In genomic region chr4:123283675-123284064, GRCm38 (mm10) we compare ENCODE assay signal across 9 mouse cellular contexts. TPM values are rescaled to one million over a fixed set of nuclear protein-coding genes. Genes with fewer than 3 reads are reported as not detected.
DNase-seq lines count a peak whose midpoint lies in the region; ATAC-seq and TF ChIP-seq lines count a peak whose summit lies in the region.
"Not testable (repeated sequence)": the region's sequence is repeated elsewhere in the genome, so short reads cannot be mapped to it uniquely, and the experiment has no call there.
"Had no signal": no experiment of that assay in that cellular context is flagged by ENCODE, and none has a peak within 500 bp of the region (broad histone marks: within the 10 kb centered on the region; RNA-seq: fewer than 3 reads in every experiment).

No protein-coding gene starts in this region.

- DNase-seq in adrenal gland, postnatal 10 days, result peak; percentile 51
- DNase-seq in liver, embryonic 13.5 days, result not testable (repeated sequence)

- not testable (repeated sequence) for H3K27ac ChIP-seq in embryonic facial prominence, embryonic 15.5 days (replicated peaks); midbrain, embryonic 15.5 days; stomach, embryonic 15.5 days
- H3K27ac ChIP-seq in heart, embryonic 11.5 days (ENCODE audit: low read depth, low read length), result peak overlapping the region; percentile 79
- H3K27ac ChIP-seq in intestine, postnatal 0 days (ENCODE audit: low read depth, low read length), result peak overlapping the region; percentile 60; the same call in 1 of the 2 replicates
- H3K27ac ChIP-seq in liver, embryonic 13.5 days, result peak overlapping the region; percentile 96

- WGBS in embryonic facial prominence, embryonic 15.5 days, result under 1% methylated on average over 15 of the region's 15 CpGs
- under 1% methylated on average over 14 of the region's 15 CpGs for WGBS in heart, embryonic 11.5 days (ENCODE audit: insufficient replicate concordance)
- WGBS in intestine, postnatal 0 days, result 2% methylated on average over 13 of the region's 15 CpGs
- under 1% methylated on average over 14 of the region's 15 CpGs for WGBS in liver, embryonic 13.5 days (ENCODE audit: insufficient replicate concordance)
- WGBS in midbrain, embryonic 15.5 days, result 1% methylated on average over 13 of the region's 15 CpGs
- WGBS in stomach, embryonic 15.5 days, result under 1% methylated on average over 13 of the region's 15 CpGs

- H3K27me3 ChIP-seq in C2C12 (ENCODE audit: control insufficient read depth, insufficient read depth, insufficient read length); embryonic facial prominence, embryonic 15.5 days; heart, embryonic 11.5 days (ENCODE audit: control insufficient read depth, insufficient read depth, low read length); intestine, postnatal 0 days (replicated peaks; ENCODE audit: control insufficient read depth, insufficient read depth, low read length); liver, embryonic 13.5 days; midbrain, embryonic 15.5 days (replicated peaks); stomach, embryonic 15.5 days (replicated peaks): not testable (repeated sequence)

- peaks cover 46% of the 10 kb centered on the region for H3K36me3 ChIP-seq in C2C12 (ENCODE audit: control insufficient read depth, insufficient read depth)
- peaks cover 19% of the 10 kb centered on the region for H3K36me3 ChIP-seq in embryonic facial prominence, embryonic 15.5 days
- H3K36me3 ChIP-seq in heart, embryonic 11.5 days (ENCODE audit: control insufficient read depth, insufficient read depth, low read length), result peaks cover 19% of the 10 kb centered on the region
- H3K36me3 ChIP-seq in intestine, postnatal 0 days (ENCODE audit: control insufficient read depth, insufficient read depth), result peaks cover 16% of the 10 kb centered on the region
- H3K36me3 ChIP-seq in liver, embryonic 13.5 days, result peaks cover 51% of the 10 kb centered on the region
- not testable (repeated sequence) for H3K36me3 ChIP-seq in midbrain, embryonic 15.5 days (replicated peaks)
- H3K36me3 ChIP-seq in stomach, embryonic 15.5 days, result peaks cover 18% of the 10 kb centered on the region

- not testable (repeated sequence) for TF ChIP-seq CTCF in C2C12 (IDR thresholded peaks at IDR 0.05; ENCODE audit: control insufficient read depth, insufficient read depth, insufficient read length); intestine, postnatal 0 days (IDR thresholded peaks at IDR 0.05; ENCODE audit: low read depth)

- H3K9me3 ChIP-seq in embryonic facial prominence, embryonic 15.5 days (replicated peaks); heart, embryonic 11.5 days (replicated peaks; ENCODE audit: control insufficient read depth, low read length); intestine, postnatal 0 days (ENCODE audit: control insufficient read depth); liver, embryonic 13.5 days (replicated peaks); midbrain, embryonic 15.5 days; stomach, embryonic 15.5 days: not testable (repeated sequence)

- peak overlapping the region; percentile 49 for H3K4me3 ChIP-seq in C2C12 (ENCODE audit: insufficient read depth, poor library complexity, severe bottlenecking)
- H3K4me3 ChIP-seq in embryonic facial prominence, embryonic 15.5 days (replicated peaks), result peak overlapping the region; percentile 60
- peak overlapping the region; percentile 78 for H3K4me3 ChIP-seq in heart, embryonic 11.5 days (ENCODE audit: low read depth, low read length)
- H3K4me3 ChIP-seq in intestine, postnatal 0 days (ENCODE audit: low read depth, low read length), result peak overlapping the region; percentile 47
- H3K4me3 ChIP-seq in liver, embryonic 13.5 days (replicated peaks), result peak overlapping the region; percentile 94
- H3K4me3 ChIP-seq in midbrain, embryonic 15.5 days, result peak overlapping the region; percentile 72
- H3K4me3 ChIP-seq in stomach, embryonic 15.5 days (replicated peaks), result peak overlapping the region; percentile 54

- peak overlapping the region; percentile 19 for H3K9ac ChIP-seq in embryonic facial prominence, embryonic 15.5 days
- peak overlapping the region; percentile 82 for H3K9ac ChIP-seq in heart, embryonic 11.5 days (ENCODE audit: low read depth, low read length)
- peak overlapping the region; percentile 40 for H3K9ac ChIP-seq in intestine, postnatal 0 days (ENCODE audit: low read depth, low read length)
- H3K9ac ChIP-seq in liver, embryonic 13.5 days, result peak overlapping the region; percentile 93
- peak overlapping the region; percentile 43 for H3K9ac ChIP-seq in midbrain, embryonic 15.5 days
- H3K9ac ChIP-seq in stomach, embryonic 15.5 days, result 0 out of 2 replicates have a peak overlapping the region, but pooled peaks have one; percentile 39

- not testable (repeated sequence) for ATAC-seq in embryonic facial prominence, embryonic 15.5 days (ENCODE audit: insufficient number of reproducible peaks, low FRiP score, low TSS enrichment, low read depth); heart, embryonic 11.5 days (replicated peaks; ENCODE audit: insufficient number of reproducible peaks, low FRiP score, low TSS enrichment); liver, embryonic 13.5 days (ENCODE audit: low read depth); stomach, embryonic 15.5 days (ENCODE audit: insufficient read depth, low FRiP score, low read depth)
- ATAC-seq in intestine, postnatal 0 days, result peak; percentile 13; the same call in 1 of the 2 replicates
- peak; percentile 41 for ATAC-seq in midbrain, embryonic 15.5 days (replicated peaks)

- H3K4me1 ChIP-seq in embryonic facial prominence, embryonic 15.5 days, result peaks cover 29% of the 10 kb centered on the region
- H3K4me1 ChIP-seq in heart, embryonic 11.5 days (ENCODE audit: control insufficient read depth, insufficient read depth, low read length), result peaks cover 20% of the 10 kb centered on the region
- not testable (repeated sequence) for H3K4me1 ChIP-seq in intestine, postnatal 0 days (replicated peaks; ENCODE audit: control insufficient read depth, insufficient read depth, low read length)
- peaks cover 58% of the 10 kb centered on the region for H3K4me1 ChIP-seq in liver, embryonic 13.5 days (replicated peaks)
- peaks cover 25% of the 10 kb centered on the region for H3K4me1 ChIP-seq in midbrain, embryonic 15.5 days
- peaks cover 24% of the 10 kb centered on the region for H3K4me1 ChIP-seq in stomach, embryonic 15.5 days

- H3K79me2 ChIP-seq in C2C12 (ENCODE audit: control insufficient read depth, insufficient read depth), result peaks cover 57% of the 10 kb centered on the region

- H3ac ChIP-seq in C2C12 (ENCODE audit: control insufficient read depth, insufficient read length, low read depth), result peak overlapping the region; percentile 37

- peak overlapping the region; percentile 74 for H3K4me2 ChIP-seq in embryonic facial prominence, embryonic 15.5 days (replicated peaks)
- peak overlapping the region; percentile 92 for H3K4me2 ChIP-seq in heart, embryonic 11.5 days
- peak overlapping the region; percentile 73 for H3K4me2 ChIP-seq in intestine, postnatal 0 days (replicated peaks; ENCODE audit: low read depth)
- peak overlapping the region; percentile 81 for H3K4me2 ChIP-seq in liver, embryonic 13.5 days
- H3K4me2 ChIP-seq in midbrain, embryonic 15.5 days, result peak overlapping the region; percentile 82
- H3K4me2 ChIP-seq in stomach, embryonic 15.5 days, result peak overlapping the region; percentile 83

- peaks cover 49% of the 10 kb centered on the region for H3K79me3 ChIP-seq in C2C12 (ENCODE audit: low read depth)

RNA-seq across cellular contexts. Expression of gene Pabpc4, which starts 21.5 kb away (rescaled TPM):
- polyA plus RNA-seq in C2C12 (2012; fragmentation: generic; extraction: Trizol), result 175 TPM
- 100 to 1,000 TPM; 102 to 143 TPM for total RNA-seq in adrenal gland, postnatal 10 days (2021)
- polyA plus RNA-seq in embryonic facial prominence, embryonic 15.5 days (2015; fragmentation: Nextera tagmentation; extraction: Ambion mirVana), result 37.5 and 45.0 TPM in 2 replicates
- 64.9 and 83.5 TPM in 2 replicates for polyA plus RNA-seq in heart, embryonic 11.5 days (2014; fragmentation: Nextera tagmentation; extraction: Ambion mirVana)
- polyA plus RNA-seq in intestine, postnatal 0 days (2015; fragmentation: Nextera tagmentation; extraction: Ambion mirVana), result 12.6 and 15.0 TPM in 2 replicates
- polyA plus RNA-seq in liver, embryonic 13.5 days (2015; fragmentation: Nextera tagmentation; extraction: Ambion mirVana), result 93.5 and 100 TPM in 2 replicates
- polyA plus RNA-seq in midbrain, embryonic 15.5 days (2015; fragmentation: Nextera tagmentation; extraction: Ambion mirVana), result 30.5 and 31.8 TPM in 2 replicates
- polyA plus RNA-seq in stomach, embryonic 15.5 days (2015; fragmentation: Nextera tagmentation; extraction: Ambion mirVana), result 49.0 and 50.2 TPM in 2 replicates

RNA-seq across cellular contexts. Expression of gene Oxct2a, which starts 39.8 kb away (rescaled TPM):
- polyA plus RNA-seq in C2C12 (2012; fragmentation: generic; extraction: Trizol), result 0.05 TPM
- total RNA-seq in adrenal gland, postnatal 10 days (2021), result under 1 TPM in 1 of 2 experiments, not detected in 1; 0.18 TPM
- polyA plus RNA-seq in embryonic facial prominence, embryonic 15.5 days (2015; fragmentation: Nextera tagmentation; extraction: Ambion mirVana), result 0.14 and 0.21 TPM in 2 replicates
- polyA plus RNA-seq in heart, embryonic 11.5 days (2014; fragmentation: Nextera tagmentation; extraction: Ambion mirVana), result not detected in 2 replicates
- polyA plus RNA-seq in intestine, postnatal 0 days (2015; fragmentation: Nextera tagmentation; extraction: Ambion mirVana), result 0.21 and 0.24 TPM in 2 replicates
- 0.06 TPM in 1 of 2 replicates, not detected in the other for polyA plus RNA-seq in liver, embryonic 13.5 days (2015; fragmentation: Nextera tagmentation; extraction: Ambion mirVana)
- polyA plus RNA-seq in midbrain, embryonic 15.5 days (2015; fragmentation: Nextera tagmentation; extraction: Ambion mirVana), result 0.26 TPM in 1 of 2 replicates, not detected in the other
- polyA plus RNA-seq in stomach, embryonic 15.5 days (2015; fragmentation: Nextera tagmentation; extraction: Ambion mirVana), result not detected in 2 replicates

RNA-seq across cellular contexts. Expression of gene Heyl, which starts 50.3 kb away (rescaled TPM):
- 0.61 TPM for polyA plus RNA-seq in C2C12 (2012; fragmentation: generic; extraction: Trizol)
- 10 to 100 TPM; 19.5 to 21.0 TPM for total RNA-seq in adrenal gland, postnatal 10 days (2021)
- polyA plus RNA-seq in embryonic facial prominence, embryonic 15.5 days (2015; fragmentation: Nextera tagmentation; extraction: Ambion mirVana), result 15.6 and 16.8 TPM in 2 replicates
- 6.2 and 6.7 TPM in 2 replicates for polyA plus RNA-seq in heart, embryonic 11.5 days (2014; fragmentation: Nextera tagmentation; extraction: Ambion mirVana)
- polyA plus RNA-seq in intestine, postnatal 0 days (2015; fragmentation: Nextera tagmentation; extraction: Ambion mirVana), result 4.3 and 4.5 TPM in 2 replicates
- 0.80 and 0.99 TPM in 2 replicates for polyA plus RNA-seq in liver, embryonic 13.5 days (2015; fragmentation: Nextera tagmentation; extraction: Ambion mirVana)
- polyA plus RNA-seq in midbrain, embryonic 15.5 days (2015; fragmentation: Nextera tagmentation; extraction: Ambion mirVana), result 6.9 and 7.0 TPM in 2 replicates
- 14.1 and 18.9 TPM in 2 replicates for polyA plus RNA-seq in stomach, embryonic 15.5 days (2015; fragmentation: Nextera tagmentation; extraction: Ambion mirVana)

RNA-seq across cellular contexts. Expression of gene Bmp8a, which starts 59.4 kb away (rescaled TPM):
- 0.14 TPM for polyA plus RNA-seq in C2C12 (2012; fragmentation: generic; extraction: Trizol)
- under 1 TPM in 1 of 2 experiments, not detected in 1; 0.90 TPM for total RNA-seq in adrenal gland, postnatal 10 days (2021)
- polyA plus RNA-seq in embryonic facial prominence, embryonic 15.5 days (2015; fragmentation: Nextera tagmentation; extraction: Ambion mirVana), result 5.8 and 5.9 TPM in 2 replicates
- 0.10 TPM in 1 of 2 replicates, not detected in the other for polyA plus RNA-seq in heart, embryonic 11.5 days (2014; fragmentation: Nextera tagmentation; extraction: Ambion mirVana)
- 7.3 and 8.1 TPM in 2 replicates for polyA plus RNA-seq in intestine, postnatal 0 days (2015; fragmentation: Nextera tagmentation; extraction: Ambion mirVana)
- polyA plus RNA-seq in liver, embryonic 13.5 days (2015; fragmentation: Nextera tagmentation; extraction: Ambion mirVana), result 0.16 and 0.38 TPM in 2 replicates
- 0.46 TPM in 1 of 2 replicates, not detected in the other for polyA plus RNA-seq in midbrain, embryonic 15.5 days (2015; fragmentation: Nextera tagmentation; extraction: Ambion mirVana)
- 0.37 and 0.40 TPM in 2 replicates for polyA plus RNA-seq in stomach, embryonic 15.5 days (2015; fragmentation: Nextera tagmentation; extraction: Ambion mirVana)
- total RNA-seq: layer of hippocampus, postnatal 36 days had no signal

Comparison
In these comparisons a context has a peak if more than half of its experiments do, and no peak if none do; other contexts are left out.
1. H3K9ac ChIP-seq: peak in every context shown above with its lines; median percentile 93 in liver, embryonic 13.5 days; 82 in heart, embryonic 11.5 days; 43 in midbrain, embryonic 15.5 days; 40 in intestine, postnatal 0 days; 39 in stomach, embryonic 15.5 days; 19 in embryonic facial prominence, embryonic 15.5 days.